Mouse (Mus musculus): ENCODE data around the gene Aldob. TPM values are rescaled to one million over a fixed set of nuclear protein-coding genes. Genes with fewer than 3 reads are reported as not detected.

Aldob gene
- 5.4 TPM in 1 of 2 replicates, not detected in the other for polyA plus RNA-seq (2015; fragmentation: Nextera tagmentation; extraction: Ambion mirVana)

DNA sequence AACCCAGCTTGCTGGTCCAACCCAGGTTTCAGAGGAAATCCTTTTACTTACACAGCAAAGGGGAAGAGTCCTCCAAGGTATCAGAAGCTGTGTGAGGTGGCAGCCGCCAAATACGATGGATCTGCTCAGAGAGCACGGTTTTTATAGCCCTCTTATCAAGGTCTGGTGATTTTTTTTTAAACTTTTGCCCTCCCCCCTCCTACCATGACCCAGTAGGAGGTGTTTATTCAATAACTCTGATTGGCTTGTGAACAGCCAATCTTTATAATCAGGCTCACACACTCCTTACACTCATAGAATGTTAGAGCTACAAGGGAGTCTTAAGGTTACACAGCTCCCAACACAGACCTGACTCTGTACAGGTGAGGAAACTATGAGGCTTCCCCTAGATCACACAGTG lies at the start of gene Aldob:
Aldob (minus strand) TSS at position 164 of the 400 bp plus-strand sequence.
- no peak within 1 kb of the TSS for H3K27ac ChIP-seq
- no peaks in the 10 kb centered on the region for H3K27me3 ChIP-seq
- no peak within 1 kb of the TSS for H3K4me2 ChIP-seq
- no peak for ATAC-seq (ENCODE audit: insufficient number of reproducible peaks, insufficient read depth, low FRiP score, low TSS enrichment, low read depth)
- no peaks in the 10 kb centered on the region for H3K36me3 ChIP-seq
- H3K9me3 ChIP-seq = no peaks in the 10 kb centered on the region
- H3K4me3 ChIP-seq = no peak within 1 kb of the TSS
- no peaks in the 10 kb centered on the region for H3K4me1 ChIP-seq
- H3K9ac ChIP-seq = no peak within 1 kb of the TSS
- WGBS = 57% methylated on average over 3 of the region's 3 CpGs

- Histone ChIP-seq H3K27me3 (no peaks in the 10 kb centered on the region; the same call in 1 of the 2 replicates), H3K36me3 (no peaks in the 10 kb centered on the region), H3K4me3 (peak within 1 kb of the TSS; percentile 87), H3K9ac (peak within 1 kb of the TSS; percentile 85), H3K4me1 (peaks cover 12% of the 10 kb centered on the region), H3K27ac (peak within 1 kb of the TSS; percentile 90), H3K4me2 (peak within 1 kb of the TSS; percentile 89), H3K9me3 (no peaks in the 10 kb centered on the region)
- peak; percentile 89 for ATAC-seq (ENCODE audit: insufficient number of reproducible peaks, insufficient read depth, low FRiP score, low TSS enrichment, low read depth)
- WGBS = under 1% methylated on average over 77 of the region's 77 CpGs
Observed at GRCm38 (mm10) chr4:49597183-49598100, 48.1 kb upstream of the Aldob start, which contains the start of gene Tmem246. Gene Tmem246, minus strand, starts transcription at chr4:49597876.

DNA sequence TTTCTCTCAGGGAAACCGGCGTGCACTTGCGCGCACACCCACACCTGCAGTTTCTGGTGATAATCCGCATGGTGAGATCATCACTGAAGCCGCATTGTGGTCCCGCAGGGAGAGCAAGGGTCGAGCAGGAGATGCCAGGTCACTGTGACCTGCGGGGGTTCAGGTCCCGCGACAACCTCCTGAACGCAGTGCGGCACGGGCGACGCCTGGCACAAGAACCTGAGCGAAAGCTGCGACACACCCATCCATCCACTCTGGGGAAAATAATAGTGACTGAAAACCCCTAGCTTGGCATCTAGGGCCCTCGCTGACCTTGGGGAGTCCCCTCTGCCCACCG lies 47.5 kb upstream of the Aldob start:
- H3K9ac ChIP-seq = peak overlapping the region; percentile 85
- H3K27me3 ChIP-seq = no peaks in the 10 kb centered on the region; the same call in 1 of the 2 replicates
- peaks cover 12% of the 10 kb centered on the region for H3K4me1 ChIP-seq
- H3K4me3 ChIP-seq = peak overlapping the region; percentile 87
- no peaks in the 10 kb centered on the region for H3K9me3 ChIP-seq
- H3K36me3 ChIP-seq = no peaks in the 10 kb centered on the region
- 1% methylated on average over 20 of the region's 20 CpGs for WGBS
- H3K27ac ChIP-seq = peak overlapping the region; percentile 90; the same call in 1 of the 2 replicates
- no peak for ATAC-seq (ENCODE audit: insufficient number of reproducible peaks, insufficient read depth, low FRiP score, low TSS enrichment, low read depth)
- H3K4me2 ChIP-seq = peak overlapping the region; percentile 89

DNA sequence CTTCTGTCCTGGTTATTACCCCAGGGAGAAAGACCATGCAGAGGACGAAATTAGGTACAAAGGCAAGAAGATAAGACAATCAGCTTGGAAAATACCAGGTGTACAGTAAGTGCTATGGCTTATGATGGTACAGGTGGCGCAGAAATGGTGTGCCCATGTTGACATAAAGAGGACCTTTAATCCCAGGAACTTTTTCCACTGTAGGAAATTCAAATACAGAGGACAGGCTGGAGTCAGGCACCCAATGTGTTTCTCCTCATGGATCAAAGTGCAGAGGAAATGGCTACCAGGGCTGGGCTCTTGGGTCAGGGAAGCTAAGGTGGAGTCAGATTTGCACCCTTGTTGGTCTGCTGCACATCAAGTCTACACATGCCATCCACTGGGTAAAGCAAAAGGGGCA lies 40.8 kb upstream of the Aldob start:
- no peak overlapping the region for H3K4me2 ChIP-seq
- no peak for ATAC-seq (ENCODE audit: insufficient number of reproducible peaks, insufficient read depth, low FRiP score, low TSS enrichment, low read depth)
- peaks cover 16% of the 10 kb centered on the region for H3K36me3 ChIP-seq
- H3K4me3 ChIP-seq = no peak overlapping the region
- H3K27ac ChIP-seq = no peak overlapping the region
- H3K9ac ChIP-seq = no peak overlapping the region
- H3K9me3 ChIP-seq = no peaks in the 10 kb centered on the region
- 82% methylated on average over 2 of the region's 2 CpGs for WGBS
- peaks cover 12% of the 10 kb centered on the region for H3K4me1 ChIP-seq
- H3K27me3 ChIP-seq = no peaks in the 10 kb centered on the region

GRCm38 (mm10) chr4:49586811-49587210 lies 37.5 kb upstream of the Aldob start:
- Histone ChIP-seq H3K4me2 (no peak overlapping the region), H3K4me3 (no peak overlapping the region), H3K27ac (no peak overlapping the region), H3K9ac (no peak overlapping the region), H3K36me3 (peaks cover 16% of the 10 kb centered on the region), H3K27me3 (no peaks in the 10 kb centered on the region), H3K4me1 (peaks cover 30% of the 10 kb centered on the region), H3K9me3 (no peaks in the 10 kb centered on the region)
- WGBS = 83% methylated on average over 10 of the region's 10 CpGs
- no peak for ATAC-seq (ENCODE audit: insufficient number of reproducible peaks, insufficient read depth, low FRiP score, low TSS enrichment, low read depth)

DNA sequence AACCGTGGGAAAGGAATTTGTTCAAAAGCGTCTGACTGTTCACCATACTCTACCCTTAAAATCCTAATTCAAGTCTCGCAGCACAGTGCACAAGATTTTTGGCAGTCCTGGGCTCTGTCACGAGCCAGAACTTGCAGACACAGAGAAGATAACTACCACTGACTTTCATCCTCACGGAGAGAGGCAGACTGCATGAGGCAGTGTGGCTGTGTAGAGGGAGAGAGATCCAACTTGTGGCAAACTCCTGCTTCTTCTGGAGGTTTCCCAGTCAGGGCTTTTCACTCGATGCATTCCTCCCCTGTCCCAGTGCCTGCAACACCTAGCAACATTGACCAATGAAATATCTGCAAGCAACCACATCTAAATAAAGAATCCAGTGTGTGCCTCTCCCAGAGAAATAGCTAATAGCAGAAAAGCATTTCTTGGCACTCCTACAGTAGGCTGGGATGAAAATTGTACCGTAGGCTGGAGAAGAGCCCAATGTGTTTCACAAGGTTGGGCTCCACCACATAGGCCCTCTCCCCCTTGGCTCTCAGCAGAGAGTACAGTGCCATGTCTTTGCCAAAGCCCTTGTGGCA lies 36.3 kb upstream of the Aldob start:
- H3K4me3 ChIP-seq = no peak overlapping the region
- no peaks in the 10 kb centered on the region for H3K27me3 ChIP-seq
- 0 out of 2 replicates have a peak, but pooled peaks have one; percentile 34 for ATAC-seq (ENCODE audit: insufficient number of reproducible peaks, insufficient read depth, low FRiP score, low TSS enrichment, low read depth)
- no peak overlapping the region for H3K9ac ChIP-seq
- H3K36me3 ChIP-seq = peaks cover 16% of the 10 kb centered on the region
- peaks cover 30% of the 10 kb centered on the region for H3K4me1 ChIP-seq
- H3K27ac ChIP-seq = peak overlapping the region; percentile 62
- 70% methylated on average over 7 of the region's 7 CpGs for WGBS
- H3K9me3 ChIP-seq = no peaks in the 10 kb centered on the region
- H3K4me2 ChIP-seq = no peak overlapping the region

- no peak overlapping the region for H3K9ac ChIP-seq
- H3K27me3 ChIP-seq = no peaks in the 10 kb centered on the region
- H3K4me3 ChIP-seq = no peak overlapping the region
- ATAC-seq (ENCODE audit: insufficient number of reproducible peaks, insufficient read depth, low FRiP score, low TSS enrichment, low read depth) = no peak; the same call in 1 of the 2 replicates
- H3K9me3 ChIP-seq = no peaks in the 10 kb centered on the region
- peaks cover 16% of the 10 kb centered on the region for H3K36me3 ChIP-seq
- H3K27ac ChIP-seq = peak overlapping the region; percentile 52
- peaks cover 30% of the 10 kb centered on the region for H3K4me1 ChIP-seq
- 31% methylated on average over 14 of the region's 14 CpGs for WGBS
- peak overlapping the region; percentile 9 for H3K4me2 ChIP-seq
Observed at GRCm38 (mm10) chr4:49583965-49584831, 34.9 kb upstream of the Aldob start.

DNA sequence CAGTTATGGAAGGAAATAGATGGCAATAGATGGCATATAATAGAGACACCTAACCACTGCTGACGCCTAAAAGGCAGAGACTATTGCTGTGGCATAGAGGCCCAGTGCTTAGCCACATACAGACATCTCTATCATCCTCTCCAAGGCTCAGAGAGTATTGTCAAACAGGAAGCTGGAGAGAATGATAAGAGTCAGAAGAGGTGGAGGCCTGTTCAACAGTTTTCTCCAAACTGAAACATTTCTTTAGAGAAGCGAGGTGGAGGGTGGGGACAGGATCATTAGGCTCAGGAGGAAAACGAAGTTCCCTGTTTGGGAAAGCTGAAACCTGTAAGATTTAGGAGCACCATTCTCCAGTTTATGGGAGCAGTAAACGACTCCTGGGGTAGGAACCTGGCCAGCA lies 31.9 kb upstream of the Aldob start:
- Histone ChIP-seq H3K4me2 (no peak overlapping the region), H3K27ac (no peak overlapping the region), H3K27me3 (no peaks in the 10 kb centered on the region), H3K4me1 (peaks cover 29% of the 10 kb centered on the region), H3K4me3 (no peak overlapping the region), H3K36me3 (peaks cover 9% of the 10 kb centered on the region), H3K9me3 (no peaks in the 10 kb centered on the region), H3K9ac (no peak overlapping the region)
- WGBS = 74% methylated on average over 4 of the region's 4 CpGs
- ATAC-seq (ENCODE audit: insufficient number of reproducible peaks, insufficient read depth, low FRiP score, low TSS enrichment, low read depth) = no peak

DNA sequence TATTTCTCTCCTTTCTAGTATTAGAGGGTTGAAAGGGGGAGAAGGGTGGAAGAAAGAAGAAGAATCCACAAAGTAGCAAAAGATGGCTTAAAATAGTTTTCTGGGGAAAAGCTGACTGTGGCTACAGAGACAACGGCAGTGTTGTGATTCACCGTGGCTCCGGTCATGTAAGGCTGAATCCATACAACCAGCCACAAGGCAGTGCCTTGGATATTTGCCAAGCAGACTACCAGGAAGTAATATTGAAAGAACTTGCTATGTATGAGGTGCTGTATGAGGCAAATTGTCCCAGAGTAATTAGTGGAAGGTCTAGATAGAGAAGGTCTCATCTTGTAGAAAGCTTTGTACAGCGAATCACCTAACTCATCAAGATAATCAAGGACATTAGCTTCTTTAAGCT lies 22.8 kb upstream of the Aldob start:
- Histone ChIP-seq H3K9ac (no peak overlapping the region), H3K4me2 (no peak overlapping the region), H3K27ac (no peak overlapping the region), H3K27me3 (no peaks in the 10 kb centered on the region), H3K9me3 (no peaks in the 10 kb centered on the region), H3K4me1 (no peaks in the 10 kb centered on the region), H3K36me3 (no peaks in the 10 kb centered on the region), H3K4me3 (no peak overlapping the region)
- no peak for ATAC-seq (ENCODE audit: insufficient number of reproducible peaks, insufficient read depth, low FRiP score, low TSS enrichment, low read depth)
- WGBS = 84% methylated on average over 4 of the region's 4 CpGs

DNA sequence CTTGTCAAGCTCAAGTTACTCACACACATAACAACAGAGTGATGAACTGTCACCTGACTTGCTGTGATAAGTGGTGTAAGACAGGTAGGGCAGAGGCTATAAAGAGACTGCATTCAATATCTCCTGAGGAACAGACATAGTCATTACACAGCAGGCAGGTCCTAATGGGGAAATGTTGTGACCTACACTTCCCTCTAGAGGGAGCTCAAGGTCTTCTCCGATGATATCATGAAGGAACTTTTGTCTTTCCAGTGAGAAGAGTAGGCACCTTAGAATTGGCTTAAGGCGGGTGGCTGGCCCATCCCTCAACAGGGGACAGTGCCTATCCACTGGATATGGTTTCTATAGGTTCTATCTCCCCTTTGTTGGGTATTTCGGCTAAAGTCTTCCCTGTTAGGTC lies 18.3 kb upstream of the Aldob start:
- H3K4me2 ChIP-seq = no peak overlapping the region
- ATAC-seq (ENCODE audit: insufficient number of reproducible peaks, insufficient read depth, low FRiP score, low TSS enrichment, low read depth) = no peak
- WGBS = 17% methylated on average over 3 of the region's 3 CpGs

More for the DNA sequence above, 18.3 kb upstream of the Aldob start:
- Histone ChIP-seq H3K27me3 (no peaks in the 10 kb centered on the region), H3K36me3 (no peaks in the 10 kb centered on the region), H3K4me3 (no peak overlapping the region), H3K9me3 (no peaks in the 10 kb centered on the region), H3K4me1 (no peaks in the 10 kb centered on the region), H3K27ac (no peak overlapping the region), H3K9ac (no peak overlapping the region)
